Mouse (Mus musculus): ENCODE data around the gene Gba. TPM values are rescaled to one million over a fixed set of nuclear protein-coding genes. Genes with fewer than 3 reads are reported as not detected.
A peak's percentile ranks its signal among the peaks of the same experiment; 100 is the strongest.

Gene Gba
- polyA plus RNA-seq, 1 experiment from 2014 or later: 34.3 TPM

- ATAC-seq (ENCODE audit: low FRiP score): no peak
- WGBS: 94% methylated on average over 19 of the region's 19 CpGs
- Histone ChIP-seq H3K4me2 (no peak overlapping the region), H3K4me3 (replicated peaks) (no peak overlapping the region), H3K36me3 (replicated peaks) (peaks cover 52% of the 10 kb centered on the region), H3K9ac (no peak overlapping the region), H3K9me3 (no peaks in the 10 kb centered on the region), H3K27ac (no peak overlapping the region), H3K27me3 (no peaks in the 10 kb centered on the region), H3K4me1 (peaks cover 28% of the 10 kb centered on the region)
These were observed 35.8 kb upstream of the Gba start for GRCm38 (mm10) chr3:89166945-89167344.

DNA sequence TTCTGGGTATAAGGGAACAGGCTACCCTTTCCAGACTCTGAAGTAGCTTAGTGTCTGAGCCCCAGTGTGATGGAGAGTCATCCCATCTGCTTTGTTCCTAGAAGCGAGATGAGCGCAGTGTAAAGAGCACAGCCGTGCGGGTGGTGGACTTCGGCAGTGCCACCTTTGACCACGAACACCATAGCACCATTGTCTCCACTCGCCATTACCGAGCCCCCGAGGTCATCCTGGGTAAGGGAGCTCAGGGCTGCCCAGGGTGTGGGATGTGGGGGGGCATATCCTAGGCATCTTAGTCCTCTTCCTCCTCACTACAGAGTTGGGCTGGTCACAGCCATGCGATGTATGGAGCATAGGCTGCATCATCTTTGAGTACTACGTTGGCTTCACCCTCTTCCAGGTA, 27.9 kb upstream of the Gba start:
- peaks cover 77% of the 10 kb centered on the region for H3K36me3 ChIP-seq (replicated peaks)
- H3K4me1 ChIP-seq: peaks cover 18% of the 10 kb centered on the region
- no peak for ATAC-seq (ENCODE audit: low FRiP score)
- H3K9me3 ChIP-seq: no peaks in the 10 kb centered on the region
- H3K9ac ChIP-seq: no peak overlapping the region
- H3K27me3 ChIP-seq: no peaks in the 10 kb centered on the region
- no peak overlapping the region for H3K27ac ChIP-seq
- no peak overlapping the region for H3K4me2 ChIP-seq
- WGBS: 93% methylated on average over 11 of the region's 11 CpGs
- H3K4me3 ChIP-seq (replicated peaks): no peak overlapping the region

DNA sequence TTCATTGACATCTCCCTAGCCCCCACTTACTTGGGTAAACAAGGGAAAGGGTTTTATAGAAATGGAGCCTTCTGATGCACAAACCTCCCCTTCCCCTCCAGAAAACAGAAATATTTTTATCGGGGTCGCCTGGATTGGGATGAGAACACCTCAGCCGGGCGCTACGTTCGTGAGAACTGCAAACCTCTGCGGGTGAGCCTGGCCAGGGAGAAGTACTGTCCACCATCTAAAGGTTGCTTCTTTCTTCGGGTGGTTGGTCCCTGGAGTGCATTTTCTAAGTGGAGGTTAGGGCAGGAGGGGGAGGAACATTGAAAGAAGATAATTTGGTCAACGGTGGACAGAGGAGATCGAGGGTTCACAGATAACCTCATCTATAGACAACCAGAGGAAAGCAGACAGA, 27.2 kb upstream of the Gba start:
- Histone ChIP-seq H3K9ac (no peak overlapping the region), H3K4me2 (no peak overlapping the region), H3K36me3 (replicated peaks) (peaks cover 77% of the 10 kb centered on the region), H3K27ac (no peak overlapping the region), H3K4me1 (peaks cover 18% of the 10 kb centered on the region), H3K4me3 (replicated peaks) (no peak overlapping the region), H3K9me3 (no peaks in the 10 kb centered on the region), H3K27me3 (no peaks in the 10 kb centered on the region)
- WGBS: 96% methylated on average over 10 of the region's 10 CpGs
- ATAC-seq (ENCODE audit: low FRiP score): no peak

GRCm38 (mm10) chr3:89176421-89176820, 26.3 kb upstream of the Gba start:
- 83% methylated on average over 7 of the region's 7 CpGs for WGBS
- H3K9me3 ChIP-seq: no peaks in the 10 kb centered on the region
- H3K27me3 ChIP-seq: no peaks in the 10 kb centered on the region
- peaks cover 78% of the 10 kb centered on the region for H3K36me3 ChIP-seq (replicated peaks)
- no peak overlapping the region for H3K9ac ChIP-seq
- H3K4me3 ChIP-seq (replicated peaks): no peak overlapping the region
- H3K27ac ChIP-seq: no peak overlapping the region
- ATAC-seq (ENCODE audit: low FRiP score): no peak
- H3K4me1 ChIP-seq: peaks cover 18% of the 10 kb centered on the region
- H3K4me2 ChIP-seq: peak overlapping the region; percentile 19; the same call in 1 of the 2 replicates

GRCm38 (mm10) chr3:89177242-89178106, 25.3 kb upstream of the Gba start, which contains the start of gene Scamp3:
Scamp3 (plus strand) TSS chr3:89177473.
- under 1% methylated on average over 43 of the region's 43 CpGs for WGBS
- H3K9me3 ChIP-seq: no peaks in the 10 kb centered on the region
- H3K4me3 ChIP-seq (replicated peaks): peak within 1 kb of the TSS; percentile 73
- ATAC-seq (ENCODE audit: low FRiP score): peak; percentile 95
- peak within 1 kb of the TSS; percentile 67 for H3K27ac ChIP-seq
- H3K4me2 ChIP-seq: peak within 1 kb of the TSS; percentile 93
- H3K4me1 ChIP-seq: peaks cover 22% of the 10 kb centered on the region
- peaks cover 79% of the 10 kb centered on the region for H3K36me3 ChIP-seq (replicated peaks)
- H3K27me3 ChIP-seq: no peaks in the 10 kb centered on the region
- peak within 1 kb of the TSS; percentile 78 for H3K9ac ChIP-seq

- H3K9ac ChIP-seq: peak overlapping the region; percentile 78
- 11% methylated on average over 6 of the region's 6 CpGs for WGBS
- no peak overlapping the region for H3K27ac ChIP-seq
- no peaks in the 10 kb centered on the region for H3K27me3 ChIP-seq
- H3K4me2 ChIP-seq: peak overlapping the region; percentile 93
- peaks cover 75% of the 10 kb centered on the region for H3K36me3 ChIP-seq (replicated peaks)
- no peak for ATAC-seq (ENCODE audit: low FRiP score)
- H3K4me3 ChIP-seq (replicated peaks): peak overlapping the region; percentile 73
- H3K4me1 ChIP-seq: peaks cover 25% of the 10 kb centered on the region
- no peaks in the 10 kb centered on the region for H3K9me3 ChIP-seq
These were observed 24.7 kb upstream of the Gba start for GRCm38 (mm10) chr3:89178107-89178385.

- Histone ChIP-seq H3K27me3 (no peaks in the 10 kb centered on the region), H3K27ac (no peak overlapping the region), H3K4me2 (no peak overlapping the region), H3K9me3 (no peaks in the 10 kb centered on the region), H3K4me1 (peaks cover 33% of the 10 kb centered on the region), H3K36me3 (replicated peaks) (peaks cover 65% of the 10 kb centered on the region), H3K4me3 (replicated peaks) (no peak overlapping the region), H3K9ac (no peak overlapping the region)
- WGBS: 94% methylated on average over 11 of the region's 11 CpGs
- no peak for ATAC-seq (ENCODE audit: low FRiP score)
These were observed 23.7 kb upstream of the Gba start for GRCm38 (mm10) chr3:89179056-89179455.

GRCm38 (mm10) chr3:89181749-89182500, 20.8 kb upstream of the Gba start:
- Histone ChIP-seq H3K4me1 (peaks cover 51% of the 10 kb centered on the region), H3K4me2 (no peak overlapping the region), H3K9ac (no peak overlapping the region), H3K27me3 (no peaks in the 10 kb centered on the region), H3K27ac (no peak overlapping the region), H3K9me3 (no peaks in the 10 kb centered on the region), H3K36me3 (replicated peaks) (peaks cover 40% of the 10 kb centered on the region), H3K4me3 (replicated peaks) (0 out of 2 replicates have a peak overlapping the region, but pooled peaks have one; percentile 4)
- ATAC-seq (ENCODE audit: low FRiP score): no peak
- 92% methylated on average over 27 of the region's 27 CpGs for WGBS

- Histone ChIP-seq H3K9me3 (no peaks in the 10 kb centered on the region), H3K9ac (0 out of 2 replicates have a peak overlapping the region, but pooled peaks have one; percentile 90), H3K4me2 (peak overlapping the region; percentile 81), H3K36me3 (replicated peaks) (peaks cover 40% of the 10 kb centered on the region), H3K4me3 (replicated peaks) (peak overlapping the region; percentile 59), H3K27me3 (peaks cover 4% of the 10 kb centered on the region; the same call in 1 of the 2 replicates), H3K27ac (peak overlapping the region; percentile 86), H3K4me1 (peaks cover 56% of the 10 kb centered on the region)
- ATAC-seq (ENCODE audit: low FRiP score): peak; percentile 33
- 55% methylated on average over 7 of the region's 7 CpGs for WGBS
These were observed 20.1 kb upstream of the Gba start for GRCm38 (mm10) chr3:89182531-89183057.

DNA sequence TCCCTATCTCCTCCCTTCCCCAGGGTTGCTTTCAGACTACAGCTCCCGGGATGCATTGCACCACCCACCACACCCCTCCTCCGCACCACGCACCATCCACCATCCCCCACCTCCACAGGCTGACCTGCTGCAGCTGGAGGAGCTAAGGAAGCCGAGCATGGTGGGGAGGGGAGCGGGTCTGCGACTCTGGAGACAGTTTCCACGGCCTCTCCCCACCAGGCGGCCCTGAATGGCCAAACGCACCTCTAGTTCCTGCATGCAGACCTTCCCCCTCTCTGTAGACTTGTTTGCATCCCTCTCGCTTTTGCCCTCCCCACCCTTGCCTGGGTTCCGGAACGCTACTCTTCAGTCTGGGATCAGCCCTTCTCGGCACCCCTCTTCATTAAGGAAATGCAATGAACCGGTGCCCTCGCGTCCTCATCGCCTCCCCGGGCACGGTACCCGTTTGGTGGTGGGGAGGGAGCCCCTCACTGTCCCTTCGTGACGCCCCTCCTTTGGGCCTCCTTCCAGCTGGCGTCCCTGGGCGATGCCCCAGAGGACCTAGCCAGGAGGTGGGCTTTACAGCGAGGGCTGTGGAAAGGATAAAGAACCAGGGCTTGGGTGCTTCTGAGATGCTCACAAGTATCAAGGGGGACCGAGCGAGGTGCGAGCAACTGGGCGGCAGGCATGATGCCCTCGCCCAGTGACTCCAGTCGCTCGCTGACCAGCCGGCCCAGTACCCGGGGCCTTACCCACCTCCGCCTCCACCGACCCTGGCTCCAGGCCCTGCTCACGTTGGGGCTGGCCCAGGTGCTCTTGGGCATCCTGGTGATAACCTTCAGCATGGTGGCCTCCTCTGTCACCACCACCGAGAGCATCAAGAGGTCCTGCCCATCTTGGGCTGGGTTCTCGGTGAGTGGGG, 19.4 kb upstream of the Gba start, which contains the start of gene Fam189b:
Gene Fam189b, plus strand, starts transcription at position 86 of the 901 bp plus-strand sequence.
- Histone ChIP-seq H3K36me3 (replicated peaks) (peaks cover 45% of the 10 kb centered on the region), H3K4me1 (peaks cover 50% of the 10 kb centered on the region), H3K27me3 (peaks cover 4% of the 10 kb centered on the region; the same call in 1 of the 2 replicates), H3K27ac (peak within 1 kb of the TSS; percentile 86), H3K4me3 (replicated peaks) (peak within 1 kb of the TSS; percentile 59), H3K9ac (peak within 1 kb of the TSS; percentile 90), H3K9me3 (no peaks in the 10 kb centered on the region), H3K4me2 (peak within 1 kb of the TSS; percentile 81)
- WGBS: 7% methylated on average over 39 of the region's 39 CpGs
- ATAC-seq (ENCODE audit: low FRiP score): peak; percentile 95

- Histone ChIP-seq H3K27me3 (peaks cover 4% of the 10 kb centered on the region; the same call in 1 of the 2 replicates), H3K27ac (no peak overlapping the region; the same call in 1 of the 2 replicates), H3K9ac (peak overlapping the region; percentile 90), H3K4me1 (peaks cover 44% of the 10 kb centered on the region), H3K4me2 (peak overlapping the region; percentile 81), H3K36me3 (replicated peaks) (peaks cover 48% of the 10 kb centered on the region), H3K9me3 (no peaks in the 10 kb centered on the region), H3K4me3 (replicated peaks) (peak overlapping the region; percentile 59)
- WGBS: 83% methylated on average over 6 of the region's 6 CpGs
- ATAC-seq (ENCODE audit: low FRiP score): no peak
These were observed 18.8 kb upstream of the Gba start for GRCm38 (mm10) chr3:89183959-89184315.
